Mouse (Mus musculus) MEL (cell line): ENCODE measurements around the gene Fam208b. TPM values are rescaled to one million over a fixed set of nuclear protein-coding genes. Genes with fewer than 3 reads are reported as not detected.

Source experiments
- DNase-seq: peaks from one replicate; pipeline ENCODE4 v3.0.0; 2011; ENCODE audit warnings: low read depth, low spot score
- H3K27ac ChIP-seq: 2 replicates; pipeline ENCODE4 v1.5.1; 2012; ENCODE audit warnings: low read depth, mild to moderate bottlenecking, control low read depth, low read length, moderate library complexity; ENCODE audit not compliant: control insufficient read depth
- H3K27me3 ChIP-seq, 2 experiments: fragments of 150-350 bp in 1 of 2; sonication (generic) in 1 of 2; 2 replicates each; pipeline ENCODE4 v1.6.1; 2012; ENCODE audit warnings: low read length in 2 of 2, mild to moderate bottlenecking in 2 of 2, improper control_type of control experiment in 1 of 2, moderate library complexity in 1 of 2; ENCODE audit not compliant: insufficient read depth in 2 of 2, control insufficient read depth in 1 of 2
- H3K36me3 ChIP-seq, 2 experiments: 2 replicates each; pipeline ENCODE4 v1.6.1; 2012 to 2014; ENCODE audit warnings: low read length in 2 of 2, improper control_type of control experiment in 1 of 2, inconsistent platforms in 1 of 2, mild to moderate bottlenecking in 1 of 2; ENCODE audit not compliant: insufficient read depth in 2 of 2, control insufficient read depth in 1 of 2
- H3K4me1 ChIP-seq, 2 experiments: fragments of 150-350 bp in 1 of 2; sonication (generic) in 1 of 2; 2 replicates each; pipeline ENCODE4 v1.6.1; 2012; ENCODE audit warnings: low read length in 2 of 2, improper control_type of control experiment in 1 of 2, mild to moderate bottlenecking in 1 of 2; ENCODE audit not compliant: insufficient read depth in 2 of 2, control insufficient read depth in 1 of 2
- H3K4me3 ChIP-seq, 2 experiments: fragments of 150-350 bp in 1 of 2; sonication (generic) in 1 of 2; 2 replicates each; pipeline ENCODE4 v1.5.1; 2012; ENCODE audit warnings: low read depth in 2 of 2, low read length in 2 of 2, mild to moderate bottlenecking in 2 of 2, moderate library complexity in 2 of 2, control low read depth in 1 of 2, improper control_type of control experiment in 1 of 2; ENCODE audit not compliant: control insufficient read depth in 1 of 2, insufficient read depth in 1 of 2
- H3K79me2 ChIP-seq: 2 replicates; pipeline ENCODE4 v1.6.1; 2012; ENCODE audit warnings: mild to moderate bottlenecking, low read length, moderate library complexity; ENCODE audit not compliant: control insufficient read depth, poor library complexity, insufficient read depth
- H3K9ac ChIP-seq: 2 replicates; pipeline ENCODE4 v1.6.1; 2012; ENCODE audit warnings: low read depth, mild to moderate bottlenecking, control low read depth, low read length, moderate library complexity; ENCODE audit not compliant: control insufficient read depth, poor library complexity, severe bottlenecking
- H3K9me3 ChIP-seq: fragments of 150-350 bp; sonication (generic); replicated peaks from 2 replicates; pipeline ENCODE4 v1.6.1; 2012; ENCODE audit warnings: mild to moderate bottlenecking, low read length, improper control_type of control experiment, moderate library complexity; ENCODE audit not compliant: insufficient read depth
- BHLHE40 ChIP-seq: IDR thresholded peaks from 2 replicates; pipeline ENCODE4 v1.6.1; 2012; ENCODE audit warnings: low read depth, mild to moderate bottlenecking, inconsistent platforms, low read length, improper control_type of control experiment, borderline replicate concordance
- CHD1 ChIP-seq: IDR thresholded peaks from 2 replicates; pipeline ENCODE4 v1.6.1; 2012; ENCODE audit warnings: low read depth, mild to moderate bottlenecking, inconsistent platforms, low read length, improper control_type of control experiment
- CHD2 ChIP-seq: IDR thresholded peaks from 2 replicates; pipeline ENCODE4 v1.6.1; 2011; ENCODE audit warnings: low read length, improper control_type of control experiment
- CTCF ChIP-seq, 3 experiments: IDR thresholded peaks in 2 of 3; conservative IDR thresholded peaks in 1 of 3; 2 replicates each; pipeline ENCODE4 v1.5.1; 2011 to 2012; ENCODE audit warnings: low read length in 3 of 3, low read depth in 2 of 3, mild to moderate bottlenecking in 2 of 3, improper control_type of control experiment in 1 of 3, inconsistent platforms in 1 of 3, mixed read lengths in 1 of 3, moderate library complexity in 1 of 3; ENCODE audit not compliant: control insufficient read depth in 1 of 3, insufficient read depth in 1 of 3, poor library complexity in 1 of 3, severe bottlenecking in 1 of 3
- ELF1 ChIP-seq: IDR thresholded peaks from 2 replicates; pipeline ENCODE4 v1.6.1; 2014; ENCODE audit warnings: low read depth, mild to moderate bottlenecking, inconsistent platforms, low read length, improper control_type of control experiment, moderate library complexity
- ETS1 ChIP-seq: IDR thresholded peaks from 2 replicates; pipeline ENCODE4 v1.6.1; 2012; ENCODE audit warnings: low read depth, mild to moderate bottlenecking, inconsistent platforms, low read length, improper control_type of control experiment, moderate library complexity
- HCFC1 ChIP-seq: IDR thresholded peaks from 2 replicates; pipeline ENCODE4 v1.6.1; 2012; ENCODE audit warnings: low read depth, mild to moderate bottlenecking, inconsistent platforms, low read length, improper control_type of control experiment, moderate library complexity
- MAFK ChIP-seq: IDR thresholded peaks from 2 replicates; pipeline ENCODE4 v1.6.1; 2011; ENCODE audit warnings: low read depth, mild to moderate bottlenecking, low read length, improper control_type of control experiment, borderline replicate concordance
- MEF2A ChIP-seq: IDR thresholded peaks from 2 replicates; pipeline ENCODE4 v1.6.1; 2014; ENCODE audit warnings: low read depth, mild to moderate bottlenecking, inconsistent platforms, low read length, improper control_type of control experiment; ENCODE audit not compliant: poor library complexity, insufficient replicate concordance, severe bottlenecking; ENCODE audit errors: extremely low read depth
- NRF1 ChIP-seq: IDR thresholded peaks from 2 replicates; pipeline ENCODE4 v1.6.1; 2014; ENCODE audit warnings: low read depth, mild to moderate bottlenecking, inconsistent platforms, low read length, improper control_type of control experiment, moderate library complexity; ENCODE audit not compliant: poor library complexity, insufficient read depth, severe bottlenecking
- POLR2A ChIP-seq, 2 experiments: IDR thresholded peaks; 2 replicates each; pipeline ENCODE4 v1.6.1; 2011 to 2012; ENCODE audit warnings: low read length in 2 of 2, mild to moderate bottlenecking in 2 of 2, control low read depth in 1 of 2, improper control_type of control experiment in 1 of 2, low read depth in 1 of 2, moderate library complexity in 1 of 2; ENCODE audit not compliant: control insufficient read depth in 1 of 2, insufficient read depth in 1 of 2, poor library complexity in 1 of 2
- POLR2AphosphoS5 ChIP-seq: IDR thresholded peaks from 2 replicates; pipeline ENCODE4 v1.6.1; 2012; ENCODE audit warnings: low read depth, borderline replicate concordance, mild to moderate bottlenecking, inconsistent platforms, low read length, moderate library complexity, mixed read lengths
- RCOR1 ChIP-seq: IDR thresholded peaks from 2 replicates; pipeline ENCODE4 v1.6.1; 2012; ENCODE audit warnings: low read depth, mild to moderate bottlenecking, inconsistent platforms, low read length, improper control_type of control experiment
- SMC3 ChIP-seq: IDR thresholded peaks from 2 replicates; pipeline ENCODE4 v1.6.1; 2011; ENCODE audit warnings: low read depth, low read length, improper control_type of control experiment
- TAL1 ChIP-seq: IDR thresholded peaks from 2 replicates; pipeline ENCODE4 v1.6.1; 2012; ENCODE audit warnings: mild to moderate bottlenecking, inconsistent platforms, low read length, moderate library complexity, mixed read lengths
- TBP ChIP-seq: IDR thresholded peaks from 2 replicates; pipeline ENCODE4 v1.8.0; 2011; ENCODE audit warnings: low read depth, low read length, improper control_type of control experiment
- TCF12 ChIP-seq: IDR thresholded peaks from 2 replicates; pipeline ENCODE4 v1.6.1; 2014; ENCODE audit warnings: low read depth, mild to moderate bottlenecking, inconsistent platforms, low read length, improper control_type of control experiment, moderate library complexity
- USF1 ChIP-seq: IDR thresholded peaks from 2 replicates; pipeline ENCODE4 v1.6.1; 2014; ENCODE audit warnings: low read depth, mild to moderate bottlenecking, inconsistent platforms, low read length, improper control_type of control experiment, moderate library complexity
- ZKSCAN1 ChIP-seq: IDR thresholded peaks from 2 replicates; pipeline ENCODE4 v1.6.1; 2012; ENCODE audit warnings: low read depth, mild to moderate bottlenecking, inconsistent platforms, low read length, improper control_type of control experiment, moderate library complexity
- ZMIZ1 ChIP-seq: IDR thresholded peaks from 2 replicates; pipeline ENCODE4 v1.6.1; 2012; ENCODE audit warnings: low read depth, mild to moderate bottlenecking, inconsistent platforms, low read length, improper control_type of control experiment, moderate library complexity
- ZNF384 ChIP-seq: IDR thresholded peaks from 2 replicates; pipeline ENCODE4 v1.6.1; 2012; ENCODE audit warnings: low read depth, mild to moderate bottlenecking, inconsistent platforms, low read length, improper control_type of control experiment
- polyA plus RNA-seq, 2 experiments: library from polyadenylated mRNA; stranded (reverse) in 1 of 2; unstranded in 1 of 2; fragments of >175 nt in 1 of 2; fragments of >200 nt in 1 of 2; gene quantifications; 2 replicates each; pipeline versions ENCODE4 v1.2.1 to v1.2.4; 2012; ENCODE audit warnings: low replicate concordance in 2 of 2, low read depth in 1 of 2; ENCODE audit not compliant: insufficient read length in 2 of 2, insufficient read depth in 1 of 2, missing spikeins in 1 of 2
- total RNA-seq: library from RNA; depleted of rRNA; stranded (reverse); fragments of 300-350 nt; gene quantifications from 2 replicates; pipeline ENCODE4 v1.2.3, GENCODE M21; 2012

Fam208b gene
- total and polyA plus RNA-seq, 3 experiments, result 23.5 to 183 (median 28.3) TPM

DNA sequence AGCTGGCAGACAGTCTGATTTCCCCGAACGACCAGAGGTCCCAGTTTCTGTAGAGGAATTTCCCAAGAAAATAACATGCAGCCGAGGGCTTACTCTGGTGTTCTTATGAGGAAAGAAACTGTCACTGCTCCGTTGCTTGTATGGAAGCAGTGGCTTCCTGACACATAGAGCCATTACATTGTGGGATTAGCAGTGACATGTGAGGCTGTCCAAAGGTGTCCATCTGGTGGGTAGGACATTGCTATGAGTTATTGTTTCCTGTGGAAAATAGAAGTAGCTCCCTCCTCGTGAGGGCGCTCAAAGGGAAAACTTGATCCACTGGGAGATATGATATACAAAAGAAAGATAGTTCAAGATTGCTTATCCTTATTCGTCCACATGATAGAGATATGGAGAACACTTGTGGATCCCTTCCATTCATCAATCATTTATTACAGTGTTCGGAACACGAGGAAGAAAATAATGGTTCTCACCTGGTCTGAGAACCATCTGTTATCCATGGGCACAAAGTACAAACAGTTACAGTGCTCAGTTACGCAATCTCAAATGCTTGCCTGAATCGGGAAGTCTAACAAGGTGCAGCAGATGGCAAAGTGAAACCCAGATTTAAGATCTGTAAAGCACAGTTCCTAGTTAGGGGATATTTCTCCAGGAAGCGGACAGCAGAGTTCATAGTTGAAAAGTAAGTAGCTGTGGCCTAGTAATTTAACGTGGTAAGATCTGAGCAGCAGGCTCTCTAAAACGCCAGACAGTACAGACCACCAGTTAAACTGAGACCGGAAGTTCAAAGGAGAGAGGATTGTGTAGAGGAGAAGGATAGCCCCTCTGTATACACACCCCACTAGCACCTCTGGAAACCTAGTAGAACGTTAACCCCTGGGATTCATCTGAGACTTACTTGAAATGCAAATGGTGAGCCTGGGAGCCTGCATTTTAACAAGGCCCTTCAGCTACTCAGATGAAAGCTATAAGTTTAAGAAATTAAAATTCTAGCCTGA lies 48.6 kb upstream of the Fam208b start:
- Histone ChIP-seq H3K9ac (no peak overlapping the region), H3K27ac (no peak overlapping the region), H3K4me3 (no peak overlapping the region), H3K36me3 (no peaks in the 10 kb centered on the region), H3K27me3 (peaks cover 0 to 2% of the 10 kb centered on the region in 2 experiments; a peak in 2 of 4 replicates), H3K79me2 (no peaks in the 10 kb centered on the region), H3K9me3 (no peaks in the 10 kb centered on the region), H3K4me1 (no peaks in the 10 kb centered on the region)
- no peak for DNase-seq
- TF ChIP-seq ETS1 (no peak), TAL1 (no peak), NRF1 (no peak), CTCF (IDR thresholded peaks at IDR 0.05 in 2 of 3, conservative IDR thresholded peaks at IDR 0.05 in 1 of 3; ENCODE audit: control insufficient read depth in 1 of 3, insufficient read depth in 1 of 3, low read depth in 2 of 3, low read length in 3 of 3, poor library complexity in 1 of 3, severe bottlenecking in 1 of 3) (no peak), TCF12 (no peak), USF1 (no peak), CHD1 (no peak)

DNA sequence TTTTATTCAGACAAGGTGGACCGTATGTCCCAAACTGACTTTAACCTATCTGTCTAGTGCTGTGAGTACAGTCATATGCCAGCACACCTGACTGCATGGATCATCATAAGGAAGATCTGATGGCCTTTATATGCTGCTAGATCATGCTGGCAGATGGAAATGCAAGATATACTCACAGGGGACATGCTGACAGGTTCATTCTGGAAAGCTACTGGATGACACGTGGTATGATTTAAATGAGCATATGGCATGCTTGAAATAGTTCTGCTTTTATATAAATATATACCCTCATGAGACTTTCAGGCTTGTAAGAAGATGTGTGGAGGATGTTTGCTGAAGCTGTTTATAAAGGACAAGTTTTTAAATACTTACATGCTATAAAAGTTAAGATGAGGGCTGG lies 43.5 kb upstream of the Fam208b start:
- no peaks in the 10 kb centered on the region; a peak in 1 of 4 replicates for H3K27me3 ChIP-seq
- H3K9me3 ChIP-seq, result no peaks in the 10 kb centered on the region
- TF ChIP-seq MAFK, result no peak
- TF ChIP-seq NRF1, result no peak
- TF ChIP-seq ELF1, result no peak
- TF ChIP-seq USF1, result no peak
- TF ChIP-seq HCFC1, result no peak
- no peak for TF ChIP-seq BHLHE40
- no peak for TF ChIP-seq POLR2A (IDR thresholded peaks at IDR 0.05; ENCODE audit: control insufficient read depth in 1 of 2, insufficient read depth in 1 of 2, low read depth in 1 of 2, low read length in 2 of 2, poor library complexity in 1 of 2)
- no peak for TF ChIP-seq CHD1
- no peak for TF ChIP-seq TCF12
- no peak for TF ChIP-seq ZNF384
- TF ChIP-seq TBP, result no peak
- TF ChIP-seq RCOR1, result no peak
- TF ChIP-seq CHD2, result no peak
- TF ChIP-seq ZKSCAN1, result no peak
- no peak for TF ChIP-seq SMC3
- no peak for TF ChIP-seq MEF2A
- TF ChIP-seq POLR2AphosphoS5, result no peak
- no peak for TF ChIP-seq ZMIZ1
- H3K9ac ChIP-seq, result no peak overlapping the region
- H3K27ac ChIP-seq, result no peak overlapping the region
- no peak overlapping the region for H3K4me3 ChIP-seq
- no peak for DNase-seq
- H3K79me2 ChIP-seq, result no peaks in the 10 kb centered on the region
- H3K4me1 ChIP-seq, result no peaks in the 10 kb centered on the region
- H3K36me3 ChIP-seq, result no peaks in the 10 kb centered on the region
